Mouse (Mus musculus): ENCODE measurements at regions not wholly inside any gene's neighbourhood (a gene's known extent, or its start where the extent isn't known, plus 50 kb on each side); places are given as distances from the start of the nearest gene placed in this dataset.

GRCm38 (mm10) chr6:98754487-98754886 is 411.9 kb upstream of the Gm765 start:
- in situ Hi-C loops (cut with MboI; ENCODE audit: low pct_ligation_motif_present, low pct_unique_long_range_greater_than_20kb, low sequenced_read_pairs), result no loop called here
- Histone ChIP-seq H3K9ac (ENCODE audit: insufficient read depth, low read depth) (no peak overlapping the region), H3K36me3 (replicated peaks in 1 of 2; ENCODE audit: control insufficient read depth in 1 of 2, insufficient read depth in 1 of 2, low read length in 1 of 2) (no peaks in the 10 kb centered on the region), H3K4me1 (ENCODE audit: control insufficient read depth in 1 of 2, insufficient read depth in 2 of 2) (no peaks in the 10 kb centered on the region), H3K27ac (ENCODE audit: insufficient read depth, low read depth) (no peak overlapping the region), H3K79me2 (replicated peaks; ENCODE audit: control insufficient read depth, extremely low read depth, insufficient read depth, poor library complexity, severe bottlenecking) (no peaks in the 10 kb centered on the region), H3K9me3 (replicated peaks; ENCODE audit: low read length) (no peaks in the 10 kb centered on the region), H3K27me3 (replicated peaks) (no peaks in the 10 kb centered on the region), H3K4me3 (replicated peaks in 1 of 3; ENCODE audit: low read depth in 2 of 3, low read length in 2 of 3, poor library complexity in 1 of 3) (no peak overlapping the region), H3K4me2 (ENCODE audit: insufficient read depth, low read depth, poor library complexity, severe bottlenecking) (no peak overlapping the region)
- TF ChIP-seq SIN3A (IDR thresholded peaks at IDR 0.05; ENCODE audit: low read length) (no peak), ZKSCAN1 (IDR thresholded peaks at IDR 0.05; ENCODE audit: borderline replicate concordance, low read depth, low read length) (no peak), POLR2A (IDR thresholded peaks at IDR 0.05; ENCODE audit: low read depth, low read length) (no peak), TCF12 (IDR thresholded peaks at IDR 0.05; ENCODE audit: low read depth, low read length) (no peak), TBP (conservative IDR thresholded peaks at IDR 0.05; ENCODE audit: low read depth, low read length) (no peak), KAT2A (IDR thresholded peaks at IDR 0.05; ENCODE audit: insufficient replicate concordance, low read length) (no peak), MAX (IDR thresholded peaks at IDR 0.05; ENCODE audit: low read length) (no peak), CHD1 (IDR thresholded peaks at IDR 0.05; ENCODE audit: low read depth, low read length) (no peak), PAX5 (IDR thresholded peaks at IDR 0.05; ENCODE audit: low read length) (no peak), BHLHE40 (IDR thresholded peaks at IDR 0.05; ENCODE audit: low read depth, low read length) (no peak), ZMIZ1 (IDR thresholded peaks at IDR 0.05; ENCODE audit: low read depth, low read length) (no peak), RCOR1 (conservative IDR thresholded peaks at IDR 0.05; ENCODE audit: low read depth, low read length) (no peak), ZNF384 (IDR thresholded peaks at IDR 0.05; ENCODE audit: low read depth, low read length) (no peak), NRF1 (IDR thresholded peaks at IDR 0.05; ENCODE audit: low read depth, low read length) (no peak), JUN (IDR thresholded peaks at IDR 0.05; ENCODE audit: insufficient read depth, low read depth, low read length) (no peak), RAD21 (IDR thresholded peaks at IDR 0.05; ENCODE audit: low read depth, low read length) (no peak)
- dilution Hi-C loops (cut with MboI; ENCODE audit: extremely low pct_ligation_motif_present, extremely low pct_unique_long_range_greater_than_20kb, low sequenced_read_pairs), result no loop called here
- peak; percentile 6 for DNase-seq (ENCODE audit: extremely low read depth)

GRCm38 (mm10) chr6:98748618-98749017 is 406.1 kb upstream of the Gm765 start:
- no peaks in the 10 kb centered on the region for H3K36me3 ChIP-seq (replicated peaks in 1 of 2; ENCODE audit: control insufficient read depth in 1 of 2, insufficient read depth in 1 of 2, low read length in 1 of 2)
- H3K27ac ChIP-seq (ENCODE audit: insufficient read depth, low read depth), result no peak overlapping the region
- no peak overlapping the region for H3K9ac ChIP-seq (ENCODE audit: insufficient read depth, low read depth)
- no peaks in the 10 kb centered on the region for H3K4me1 ChIP-seq (ENCODE audit: control insufficient read depth in 1 of 2, insufficient read depth in 2 of 2)
- H3K4me2 ChIP-seq (ENCODE audit: insufficient read depth, low read depth, poor library complexity, severe bottlenecking), result no peak overlapping the region
- dilution Hi-C loops (cut with MboI; ENCODE audit: extremely low pct_ligation_motif_present, extremely low pct_unique_long_range_greater_than_20kb, low sequenced_read_pairs), result no loop called here
- TF ChIP-seq ZMIZ1 (IDR thresholded peaks at IDR 0.05; ENCODE audit: low read depth, low read length) (no peak), GABPA (IDR thresholded peaks at IDR 0.05; ENCODE audit: insufficient replicate concordance, low read depth, low read length) (no peak), NRF1 (IDR thresholded peaks at IDR 0.05; ENCODE audit: low read depth, low read length) (no peak), MYC (IDR thresholded peaks at IDR 0.05; ENCODE audit: low read depth, low read length) (no peak)
- H3K27me3 ChIP-seq (replicated peaks), result no peaks in the 10 kb centered on the region
- H3K9me3 ChIP-seq (replicated peaks; ENCODE audit: low read length), result no peaks in the 10 kb centered on the region
- H3K4me3 ChIP-seq (replicated peaks in 1 of 3; ENCODE audit: low read depth in 2 of 3, low read length in 2 of 3, poor library complexity in 1 of 3), result no peak overlapping the region
- in situ Hi-C loops (cut with MboI; ENCODE audit: low pct_ligation_motif_present, low pct_unique_long_range_greater_than_20kb, low sequenced_read_pairs), result no loop called here
- no peak for DNase-seq (ENCODE audit: extremely low read depth)
- no peaks in the 10 kb centered on the region for H3K79me2 ChIP-seq (replicated peaks; ENCODE audit: control insufficient read depth, extremely low read depth, insufficient read depth, poor library complexity, severe bottlenecking)

Measured in CH12.LX (cell line).